Mouse (Mus musculus) intestine, embryonic 14.5 days (tissue): ENCODE data around the gene Slc22a14. TPM values are rescaled to one million over a fixed set of nuclear protein-coding genes. Genes with fewer than 3 reads are reported as not detected.

Experiments
- ATAC-seq: fragments of 200-750 bp; cut with Nextera tagmentation; replicated peaks from 2 replicates; pipeline ENCODE4 v1.8.0; 2017; ENCODE audit warnings: low read depth, moderate number of reproducible peaks, moderate TSS enrichment, moderate library complexity; ENCODE audit not compliant: low FRiP score, low TSS enrichment
- DNase-seq: peaks from one replicate; pipeline ENCODE4 v3.0.0-alpha.2; 2018; ENCODE audit warnings: low spot score
- H3K27ac ChIP-seq: fragments of 300-500 bp; sonication (generic); 2 replicates; pipeline ENCODE4 v1.5.1; 2014; ENCODE audit warnings: low read depth, mild to moderate bottlenecking, control low read depth
- H3K27me3 ChIP-seq: fragments of 300-500 bp; sonication (generic); replicated peaks from 2 replicates; pipeline ENCODE4 v1.6.1; 2014; ENCODE audit warnings: low read length, control low read depth; ENCODE audit not compliant: control insufficient read depth, insufficient read depth
- H3K36me3 ChIP-seq: fragments of 300-500 bp; sonication (generic); 2 replicates; pipeline ENCODE4 v1.6.1; 2014; ENCODE audit warnings: low read length, control low read depth; ENCODE audit not compliant: control insufficient read depth, insufficient read depth
- H3K4me1 ChIP-seq: fragments of 300-500 bp; sonication (generic); replicated peaks from 2 replicates; pipeline ENCODE4 v1.6.1; 2014; ENCODE audit warnings: low read length, control low read depth, mixed read lengths; ENCODE audit not compliant: control insufficient read depth, insufficient read depth
- H3K4me2 ChIP-seq: fragments of 300-500 bp; sonication (generic); 2 replicates; pipeline ENCODE4 v1.6.1; 2014; ENCODE audit warnings: low read length
- H3K4me3 ChIP-seq: fragments of 300-500 bp; sonication (generic); 2 replicates; pipeline ENCODE4 v1.5.1; 2014; ENCODE audit warnings: low read depth, low read length, control low read depth, mixed read lengths
- H3K9ac ChIP-seq: fragments of 300-500 bp; sonication (generic); 2 replicates; pipeline ENCODE4 v1.6.1; 2014; ENCODE audit warnings: mild to moderate bottlenecking, low read length
- H3K9me3 ChIP-seq: fragments of 300-500 bp; sonication (generic); 2 replicates; pipeline ENCODE4 v1.6.1; 2016; ENCODE audit warnings: low read length, control low read depth; ENCODE audit not compliant: control insufficient read depth
- WGBS: fragments of 180-500 bp; shearing (Covaris S2); extraction: QIAGEN DNeasy Blood & Tissue Kit; methylation state at CpG from one replicate; pipeline ENCODE4 v1.1.7; 2014; 5-methylcytosine and 5-hydroxymethylcytosine counted together
- polyA plus RNA-seq: library from polyadenylated mRNA; unstranded; fragments of >200 nt; fragmentation: Nextera tagmentation; extraction: Ambion mirVana; gene quantifications from 2 replicates; pipeline ENCODE4 v1.2.1, GENCODE M21; 2014

The Slc22a14 gene
- polyA plus RNA-seq, 1 experiment from 2014 or later, result 0.11 TPM

- peak within 1 kb of the TSS; percentile 95 for H3K4me2 ChIP-seq
- peak within 1 kb of the TSS; percentile 76 for H3K9ac ChIP-seq
- peak; percentile 98 for ATAC-seq
- peak; percentile 99 for DNase-seq
- no peaks in the 10 kb centered on the region for H3K36me3 ChIP-seq
- H3K4me3 ChIP-seq, result peak within 1 kb of the TSS; percentile 86
- H3K4me1 ChIP-seq, result peaks cover 10% of the 10 kb centered on the region
- no peaks in the 10 kb centered on the region for H3K27me3 ChIP-seq
- peak within 1 kb of the TSS; percentile 92 for H3K27ac ChIP-seq
- no peaks in the 10 kb centered on the region for H3K9me3 ChIP-seq
- WGBS, result under 1% methylated on average over 76 of the region's 76 CpGs
These were observed 42.8 kb downstream of the Slc22a14 start, which contains the start of gene Oxsr1 for GRCm38 (mm10) chr9:119322289-119323259. Oxsr1 (minus strand) TSS chr9:119322427.

DNA sequence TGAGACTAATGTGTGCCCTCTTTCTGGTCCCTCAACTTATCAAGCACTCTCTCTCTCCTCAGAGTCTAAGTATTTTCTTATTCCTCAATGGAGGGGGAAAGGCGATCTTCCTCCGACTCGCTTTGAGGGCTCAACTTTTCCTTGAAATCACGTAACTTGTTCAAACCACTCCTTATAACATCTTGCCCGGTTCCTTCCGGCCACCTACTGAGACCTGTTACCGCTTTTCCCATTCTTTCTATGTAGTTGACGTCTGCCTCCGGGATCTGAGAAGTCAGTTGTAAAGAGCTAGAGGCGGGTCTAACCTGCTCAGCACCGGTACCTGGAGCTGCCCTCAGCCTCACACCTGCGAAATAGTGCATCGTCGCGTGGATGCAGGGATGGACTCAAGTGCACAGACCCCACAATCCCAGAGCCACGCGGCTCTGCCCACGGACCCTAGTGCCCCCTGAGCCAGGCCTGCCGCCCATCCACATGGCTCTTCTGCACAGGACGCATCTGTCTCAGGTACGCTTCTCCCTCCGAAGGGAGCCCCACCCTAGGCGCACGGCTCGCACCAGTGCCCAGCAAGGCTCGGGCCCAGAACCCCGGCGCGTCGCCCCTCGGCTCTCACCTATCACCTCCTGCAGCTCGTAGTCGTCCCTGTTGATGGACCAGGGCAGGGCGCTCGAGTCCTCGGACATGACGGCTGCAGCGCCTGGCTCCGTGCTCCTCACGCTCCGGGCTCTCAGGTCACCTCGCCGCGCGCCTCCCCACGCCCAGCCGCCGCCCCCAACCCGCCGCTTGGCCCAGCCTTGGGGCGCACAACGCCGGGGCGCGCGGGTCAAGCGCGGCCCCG, 43.7 kb downstream of the Slc22a14 start:
- H3K9ac ChIP-seq, result peak overlapping the region; percentile 76
- H3K27ac ChIP-seq, result peak overlapping the region; percentile 92
- peak overlapping the region; percentile 95 for H3K4me2 ChIP-seq
- peak overlapping the region; percentile 86 for H3K4me3 ChIP-seq
- H3K4me1 ChIP-seq, result peaks cover 10% of the 10 kb centered on the region
- DNase-seq, result no peak
- WGBS, result under 1% methylated on average over 53 of the region's 59 CpGs
- no peaks in the 10 kb centered on the region for H3K9me3 ChIP-seq
- ATAC-seq, result peak; percentile 32
- no peaks in the 10 kb centered on the region for H3K27me3 ChIP-seq
- H3K36me3 ChIP-seq, result no peaks in the 10 kb centered on the region

DNA sequence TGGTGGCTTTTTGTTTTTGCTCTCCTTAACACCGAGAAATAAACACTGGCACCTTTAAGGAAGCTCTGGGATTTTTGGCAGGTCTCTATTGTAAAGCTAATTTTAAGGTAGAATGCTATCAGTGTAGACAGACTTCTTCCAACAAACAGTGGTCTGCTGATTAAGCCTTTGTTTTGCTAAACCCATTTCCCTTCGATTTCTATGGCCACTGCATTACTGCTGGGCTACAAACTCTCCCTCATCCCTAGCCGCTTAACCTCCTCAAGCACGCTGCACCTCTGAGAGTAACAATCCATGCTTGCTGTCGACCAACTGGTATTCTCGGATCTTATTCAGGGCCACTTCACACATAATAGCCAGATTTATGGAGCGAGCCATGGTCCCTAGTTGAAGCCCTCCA, 44.4 kb downstream of the Slc22a14 start:
- Histone ChIP-seq H3K36me3 (no peaks in the 10 kb centered on the region), H3K9me3 (no peaks in the 10 kb centered on the region), H3K4me3 (peak overlapping the region; percentile 86), H3K9ac (peak overlapping the region; percentile 76), H3K4me2 (peak overlapping the region; percentile 95), H3K4me1 (peaks cover 10% of the 10 kb centered on the region), H3K27me3 (no peaks in the 10 kb centered on the region), H3K27ac (no peak overlapping the region)
- DNase-seq, result no peak
- ATAC-seq, result no peak
- WGBS, result 9% methylated on average over 7 of the region's 7 CpGs

DNA sequence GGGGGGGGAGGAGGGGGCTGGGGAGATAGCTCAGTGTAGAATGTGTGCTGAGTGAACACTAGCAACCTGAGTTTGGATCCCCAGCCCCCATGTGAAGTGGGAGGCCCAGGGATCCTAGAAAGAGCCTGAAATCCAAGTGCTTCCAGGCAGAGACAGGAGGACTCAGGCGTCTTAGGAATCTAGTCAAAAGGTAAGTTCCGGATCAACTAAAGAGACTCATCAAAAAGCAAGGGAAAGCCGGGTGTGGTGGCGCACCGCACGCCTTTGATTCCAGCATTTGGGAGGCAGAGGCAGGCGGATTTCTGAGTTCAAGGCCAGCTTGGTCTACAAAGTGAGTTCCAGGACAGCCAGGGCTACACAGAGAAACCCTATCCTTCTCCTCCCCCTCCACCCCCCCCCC, 44.9 kb downstream of the Slc22a14 start:
- H3K36me3 ChIP-seq, result no peaks in the 10 kb centered on the region
- 83% methylated on average over 7 of the region's 7 CpGs for WGBS
- peak overlapping the region; percentile 95 for H3K4me2 ChIP-seq
- ATAC-seq (no peak), DNase-seq (no peak)
- H3K27ac ChIP-seq, result no peak overlapping the region
- peaks cover 10% of the 10 kb centered on the region for H3K4me1 ChIP-seq
- no peaks in the 10 kb centered on the region for H3K9me3 ChIP-seq
- no peak overlapping the region for H3K9ac ChIP-seq
- no peaks in the 10 kb centered on the region for H3K27me3 ChIP-seq
- H3K4me3 ChIP-seq, result no peak overlapping the region

GRCm38 (mm10) chr9:119318891-119319290, 46.5 kb downstream of the Slc22a14 start:
- Histone ChIP-seq H3K4me2 (no peak overlapping the region), H3K27me3 (no peaks in the 10 kb centered on the region), H3K27ac (no peak overlapping the region), H3K4me3 (no peak overlapping the region), H3K9me3 (no peaks in the 10 kb centered on the region), H3K9ac (no peak overlapping the region), H3K4me1 (peaks cover 10% of the 10 kb centered on the region), H3K36me3 (no peaks in the 10 kb centered on the region)
- 93% methylated on average over 1 of the region's 1 CpGs for WGBS
- no peak for ATAC-seq
- no peak for DNase-seq

GRCm38 (mm10) chr9:119313096-119313495, 52.3 kb downstream of the Slc22a14 start:
- Histone ChIP-seq H3K9me3 (no peaks in the 10 kb centered on the region), H3K36me3 (no peaks in the 10 kb centered on the region), H3K9ac (no peak overlapping the region), H3K4me2 (no peak overlapping the region), H3K27me3 (no peaks in the 10 kb centered on the region), H3K4me3 (no peak overlapping the region), H3K27ac (no peak overlapping the region), H3K4me1 (no peaks in the 10 kb centered on the region)
- 92% methylated on average over 10 of the region's 10 CpGs for WGBS
- DNase-seq (no peak), ATAC-seq (no peak)

GRCm38 (mm10) chr9:119309067-119309466, 56.3 kb downstream of the Slc22a14 start:
- Histone ChIP-seq H3K27ac (no peak overlapping the region), H3K36me3 (no peaks in the 10 kb centered on the region; the same call in 1 of the 2 replicates), H3K9me3 (no peaks in the 10 kb centered on the region), H3K9ac (no peak overlapping the region), H3K4me1 (no peaks in the 10 kb centered on the region; the same call in 1 of the 2 replicates), H3K27me3 (no peaks in the 10 kb centered on the region), H3K4me2 (no peak overlapping the region), H3K4me3 (no peak overlapping the region)
- whole genome bisulfite sequencing, result 92% methylated on average over 1 of the region's 1 CpGs
- ATAC-seq (no peak), DNase-seq (no peak)

GRCm38 (mm10) chr9:119305863-119306262, 59.5 kb downstream of the Slc22a14 start:
- whole genome bisulfite sequencing, result 96% methylated on average over 7 of the region's 7 CpGs
- no peak overlapping the region for H3K4me3 ChIP-seq

More at GRCm38 (mm10) chr9:119305863-119306262, 59.5 kb downstream of the Slc22a14 start:
- no peak overlapping the region for H3K9ac ChIP-seq
- peaks cover 11% of the 10 kb centered on the region for H3K36me3 ChIP-seq
- DNase-seq (no peak), ATAC-seq (no peak)
- H3K27me3 ChIP-seq, result no peaks in the 10 kb centered on the region
- H3K4me2 ChIP-seq, result no peak overlapping the region
- no peak overlapping the region for H3K27ac ChIP-seq
- no peaks in the 10 kb centered on the region for H3K9me3 ChIP-seq
- no peaks in the 10 kb centered on the region; the same call in 1 of the 2 replicates for H3K4me1 ChIP-seq
